ENCODE assay signal across 8 mouse cellular contexts in the genomic region with DNA sequence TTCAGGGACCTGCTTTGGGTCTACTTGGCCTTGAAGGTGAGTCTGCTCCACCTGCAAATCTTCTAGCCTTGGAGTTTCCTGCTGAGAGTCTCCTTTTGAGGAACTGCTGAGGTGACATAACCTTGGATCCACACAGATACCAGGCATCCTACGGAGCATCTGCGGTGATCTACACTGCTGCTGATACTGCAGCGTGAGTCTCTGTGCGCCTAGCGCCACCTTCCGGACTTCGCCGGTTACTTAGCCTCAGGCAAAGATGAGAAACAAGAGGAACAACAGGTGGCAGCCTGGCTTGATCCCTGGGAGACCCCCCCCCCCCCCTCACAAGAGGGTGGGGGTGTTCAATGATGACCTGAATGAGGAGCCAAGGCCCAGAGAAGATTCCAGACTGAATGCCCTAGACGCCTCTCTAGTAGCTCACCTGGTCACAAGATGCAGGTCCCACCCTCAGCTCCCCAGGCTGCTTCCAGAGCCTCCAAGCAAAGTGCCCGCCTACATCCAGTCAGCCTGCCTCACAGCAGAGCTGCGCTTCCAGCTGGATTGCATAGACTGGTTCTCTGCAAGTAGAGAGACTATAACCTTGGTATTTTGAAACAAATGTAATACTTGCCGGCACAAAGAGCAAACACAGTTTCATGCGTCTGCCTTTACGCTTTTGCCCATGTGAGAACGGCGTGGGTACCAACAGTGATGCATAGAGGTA. TPM values are rescaled to one million over a fixed set of nuclear protein-coding genes. Genes with fewer than 3 reads are reported as not detected.
A peak's percentile ranks its signal among the peaks of the same experiment; 100 is the strongest.
DNase-seq lines count a peak whose midpoint lies in the region; ATAC-seq and TF ChIP-seq lines count a peak whose summit lies in the region.

No protein-coding gene starts in this region.

- WGBS in heart, adult 2 months, result 33% methylated on average over 16 of the region's 16 CpGs
- WGBS in heart, embryonic 12.5 days, result 31% methylated on average over 16 of the region's 16 CpGs
- WGBS in midbrain, embryonic 14.5 days, result 36% methylated on average over 16 of the region's 16 CpGs

- no peak for ATAC-seq in heart, embryonic 12.5 days (ENCODE audit: insufficient number of reproducible peaks, low FRiP score)
- no peak for ATAC-seq in midbrain, embryonic 14.5 days (ENCODE audit: low FRiP score, low TSS enrichment)

- no peaks in the 10 kb centered on the region for H3K4me1 ChIP-seq in heart, adult 2 months (ENCODE audit: control insufficient read depth, insufficient read depth, low read length)
- no peaks in the 10 kb centered on the region for H3K4me1 ChIP-seq in heart, embryonic 12.5 days (replicated peaks)
- no peaks in the 10 kb centered on the region for H3K4me1 ChIP-seq in midbrain, embryonic 14.5 days (ENCODE audit: control insufficient read depth, insufficient read depth, low read length)

- H3K27ac ChIP-seq in heart, adult 2 months, result no peak overlapping the region
- no peak overlapping the region for H3K27ac ChIP-seq in heart, embryonic 12.5 days (ENCODE audit: poor library complexity, severe bottlenecking)
- H3K27ac ChIP-seq in midbrain, embryonic 14.5 days (replicated peaks; ENCODE audit: low read depth, low read length), result no peak overlapping the region

- no peak for TF ChIP-seq EP300 in heart, adult 2 months (IDR thresholded peaks at IDR 0.05; ENCODE audit: insufficient read depth, low read depth, low read length)

- H3K9ac ChIP-seq in heart, adult 2 months (ENCODE audit: low read depth, low read length), result no peak overlapping the region
- H3K9ac ChIP-seq in heart, embryonic 12.5 days, result no peak overlapping the region
- H3K9ac ChIP-seq in midbrain, embryonic 14.5 days (replicated peaks; ENCODE audit: low read length), result no peak overlapping the region

- no peak overlapping the region for H3K4me2 ChIP-seq in heart, embryonic 12.5 days
- H3K4me2 ChIP-seq in midbrain, embryonic 14.5 days (ENCODE audit: low read length), result no peak overlapping the region

- TF ChIP-seq CTCF in heart, adult 2 months (IDR thresholded peaks at IDR 0.05), result peak; percentile 72

- H3K79me2 ChIP-seq in heart, adult 2 months (replicated peaks; ENCODE audit: control insufficient read depth, insufficient read depth, low read length), result no peaks in the 10 kb centered on the region

- TF ChIP-seq POLR2A in heart, adult 2 months (IDR thresholded peaks at IDR 0.05; ENCODE audit: insufficient read depth, low read depth, low read length), result no peak

- H3K27me3 ChIP-seq in heart, adult 2 months (ENCODE audit: control insufficient read depth, insufficient read depth, low read length), result peaks cover 1% of the 10 kb centered on the region; the same call in 1 of the 2 replicates
- peaks cover 34% of the 10 kb centered on the region for H3K27me3 ChIP-seq in heart, embryonic 12.5 days (replicated peaks)
- H3K27me3 ChIP-seq in midbrain, embryonic 14.5 days (ENCODE audit: control insufficient read depth, insufficient read depth, low read length), result no peaks in the 10 kb centered on the region

- H3K4me3 ChIP-seq in heart, adult 2 months, result no peak overlapping the region
- H3K4me3 ChIP-seq in heart, embryonic 12.5 days, result no peak overlapping the region
- H3K4me3 ChIP-seq in midbrain, embryonic 14.5 days (replicated peaks; ENCODE audit: low read depth, low read length), result no peak overlapping the region

- H3K36me3 ChIP-seq in heart, adult 2 months (ENCODE audit: control insufficient read depth, insufficient read depth, low read length), result no peaks in the 10 kb centered on the region
- H3K36me3 ChIP-seq in heart, embryonic 12.5 days, result no peaks in the 10 kb centered on the region
- H3K36me3 ChIP-seq in midbrain, embryonic 14.5 days (ENCODE audit: control insufficient read depth, insufficient read depth, low read length), result no peaks in the 10 kb centered on the region

- peak; percentile 26 to 46 for DNase-seq in heart, adult 2 months
- DNase-seq in MN1 (ENCODE audit: low spot score), result peak; percentile 53
- DNase-seq in cerebellum, postnatal 25 days, result peak; percentile 58 to 75
- DNase-seq in gastrocnemius, postnatal 14 days, result peak; percentile 47
- peak; percentile 27 to 81 for DNase-seq in left cerebral cortex, adult 9 months (ENCODE audit: low spot score in 2 of 2)
- peak; percentile 84 for DNase-seq in midbrain, embryonic 14.5 days
- DNase-seq in spleen, postnatal 4 days (ENCODE audit: low spot score in 2 of 2), result peak; percentile 70 to 86

- intact Hi-C loops in heart, adult 2 months (cut with DNase I), result loop anchor here (1.0 to 10.0 kb wide), 2 partner anchors 18 to 438 kb away; a partner anchor contains a TSS
- intact Hi-C loops in gastrocnemius, postnatal 14 days (cut with DNase I; ENCODE audit: low total_unique reads), result no loop called here

- H3K9me3 ChIP-seq in heart, embryonic 12.5 days (replicated peaks), result 0 out of 2 replicates have a peak, but pooled peaks cover 4% of the 10 kb centered on the region
- H3K9me3 ChIP-seq in midbrain, embryonic 14.5 days (ENCODE audit: control insufficient read depth, low read length), result no peaks in the 10 kb centered on the region

RNA-seq across cellular contexts. Expression of a gene that starts 24.7 kb away (rescaled TPM):
- 10 to 100 TPM; 46.8 to 57.1 TPM for total RNA-seq in heart, adult 2 months (2021)
- 23.2 and 51.4 TPM in 2 replicates for polyA plus RNA-seq in heart, adult 2 months (2012; rRNA removed)
- 46.5 and 46.7 TPM in 2 replicates for polyA plus RNA-seq in heart, embryonic 12.5 days (2016; fragmentation: Nextera tagmentation; extraction: Ambion mirVana)
- 10 to 100 TPM; 43.0 to 47.5 TPM for total RNA-seq in gastrocnemius, postnatal 14 days (2021)
- polyA plus RNA-seq in midbrain, embryonic 14.5 days (2014; fragmentation: Nextera tagmentation; extraction: Ambion mirVana), result 69.7 and 75.6 TPM in 2 replicates

RNA-seq across cellular contexts. Expression of a gene that starts 25.3 kb away (rescaled TPM):
- total RNA-seq in heart, adult 2 months (2021), result not detected
- polyA plus RNA-seq in heart, adult 2 months (2012; rRNA removed), result not detected in 2 replicates
- 1.9 and 2.0 TPM in 2 replicates for polyA plus RNA-seq in heart, embryonic 12.5 days (2016; fragmentation: Nextera tagmentation; extraction: Ambion mirVana)
- total RNA-seq in gastrocnemius, postnatal 14 days (2021), result not detected
- polyA plus RNA-seq in midbrain, embryonic 14.5 days (2014; fragmentation: Nextera tagmentation; extraction: Ambion mirVana), result 2.6 and 2.7 TPM in 2 replicates

RNA-seq across cellular contexts. Expression of a gene that starts 45.1 kb away (rescaled TPM):
- 10 to 100 TPM; 19.8 to 25.3 TPM for total RNA-seq in heart, adult 2 months (2021)
- polyA plus RNA-seq in heart, adult 2 months (2012; rRNA removed), result 17.7 and 19.5 TPM in 2 replicates
- 22.3 and 24.9 TPM in 2 replicates for polyA plus RNA-seq in heart, embryonic 12.5 days (2016; fragmentation: Nextera tagmentation; extraction: Ambion mirVana)
- total RNA-seq in gastrocnemius, postnatal 14 days (2021), result 1 to 10 TPM; 7.0 to 9.1 TPM
- polyA plus RNA-seq in midbrain, embryonic 14.5 days (2014; fragmentation: Nextera tagmentation; extraction: Ambion mirVana), result 25.8 and 31.6 TPM in 2 replicates
